Mouse (Mus musculus) cerebellum, adult 11 months (tissue): ENCODE measurements around the gene Pgap1.

Experiments used
- DNase-seq: peaks from one replicate; pipeline ENCODE4 v3.0.0; 2022

Pgap1 gene

GRCm38 (mm10) chr1:54557301-54558229 lies at the start of gene Pgap1:
Gene Pgap1, minus strand, starts transcription at chr1:54557684.
- DNase-seq: peak; percentile 91

GRCm38 (mm10) chr1:54606936-54607335 lies 49.5 kb upstream of the Pgap1 start:
- DNase-seq: no peak

GRCm38 (mm10) chr1:54601692-54602091 lies 44.2 kb upstream of the Pgap1 start:
- no peak for DNase-seq

GRCm38 (mm10) chr1:54600275-54600674 lies 42.8 kb upstream of the Pgap1 start:
- no peak for DNase-seq

- no peak for DNase-seq
These were observed 40.2 kb upstream of the Pgap1 start for GRCm38 (mm10) chr1:54597594-54598217.

GRCm38 (mm10) chr1:54596151-54596550 lies 38.7 kb upstream of the Pgap1 start:
- DNase-seq: no peak

GRCm38 (mm10) chr1:54587076-54587475 lies 29.6 kb upstream of the Pgap1 start:
- DNase-seq: no peak

GRCm38 (mm10) chr1:54585971-54586555 lies 28.6 kb upstream of the Pgap1 start:
- no peak for DNase-seq

- DNase-seq: no peak
These were observed 27.9 kb upstream of the Pgap1 start for GRCm38 (mm10) chr1:54585278-54585846.

GRCm38 (mm10) chr1:54584588-54585277 lies 27.2 kb upstream of the Pgap1 start:
- no peak for DNase-seq

GRCm38 (mm10) chr1:54578358-54579184 lies 21.1 kb upstream of the Pgap1 start:
- no peak for DNase-seq

- no peak for DNase-seq
These were observed 11.6 kb upstream of the Pgap1 start for GRCm38 (mm10) chr1:54569102-54569501.

GRCm38 (mm10) chr1:54563923-54564322 lies 6.4 kb upstream of the Pgap1 start:
- no peak for DNase-seq

- DNase-seq: no peak
These were observed 780 bp downstream of the Pgap1 start for GRCm38 (mm10) chr1:54556586-54557221.

GRCm38 (mm10) chr1:54555364-54556140 lies 1.9 kb downstream of the Pgap1 start:
- no peak for DNase-seq

- no peak for DNase-seq
These were observed 4.9 kb downstream of the Pgap1 start for GRCm38 (mm10) chr1:54552621-54553020.

GRCm38 (mm10) chr1:54545200-54545599 lies 12.3 kb downstream of the Pgap1 start:
- DNase-seq: no peak

GRCm38 (mm10) chr1:54542920-54543319 lies 14.6 kb downstream of the Pgap1 start:
- no peak for DNase-seq

- DNase-seq: no peak
These were observed 26.3 kb downstream of the Pgap1 start for GRCm38 (mm10) chr1:54531170-54531569.

- DNase-seq: no peak
These were observed 33.8 kb downstream of the Pgap1 start for GRCm38 (mm10) chr1:54523717-54524116.
